Mouse (Mus musculus) thymus, postnatal 25 days (tissue): ENCODE measurements around the gene Zfand3.

Source experiments
- DNase-seq: peaks from one replicate; pipeline ENCODE4 v3.0.0; 2022

Zfand3 gene

GRCm38 (mm10) chr17:30197280-30198030 is 192.9 kb downstream of the Zfand3 start:
- peak; percentile 57 for DNase-seq

GRCm38 (mm10) chr17:30198422-30198821 is 193.9 kb downstream of the Zfand3 start:
- no peak for DNase-seq

DNA sequence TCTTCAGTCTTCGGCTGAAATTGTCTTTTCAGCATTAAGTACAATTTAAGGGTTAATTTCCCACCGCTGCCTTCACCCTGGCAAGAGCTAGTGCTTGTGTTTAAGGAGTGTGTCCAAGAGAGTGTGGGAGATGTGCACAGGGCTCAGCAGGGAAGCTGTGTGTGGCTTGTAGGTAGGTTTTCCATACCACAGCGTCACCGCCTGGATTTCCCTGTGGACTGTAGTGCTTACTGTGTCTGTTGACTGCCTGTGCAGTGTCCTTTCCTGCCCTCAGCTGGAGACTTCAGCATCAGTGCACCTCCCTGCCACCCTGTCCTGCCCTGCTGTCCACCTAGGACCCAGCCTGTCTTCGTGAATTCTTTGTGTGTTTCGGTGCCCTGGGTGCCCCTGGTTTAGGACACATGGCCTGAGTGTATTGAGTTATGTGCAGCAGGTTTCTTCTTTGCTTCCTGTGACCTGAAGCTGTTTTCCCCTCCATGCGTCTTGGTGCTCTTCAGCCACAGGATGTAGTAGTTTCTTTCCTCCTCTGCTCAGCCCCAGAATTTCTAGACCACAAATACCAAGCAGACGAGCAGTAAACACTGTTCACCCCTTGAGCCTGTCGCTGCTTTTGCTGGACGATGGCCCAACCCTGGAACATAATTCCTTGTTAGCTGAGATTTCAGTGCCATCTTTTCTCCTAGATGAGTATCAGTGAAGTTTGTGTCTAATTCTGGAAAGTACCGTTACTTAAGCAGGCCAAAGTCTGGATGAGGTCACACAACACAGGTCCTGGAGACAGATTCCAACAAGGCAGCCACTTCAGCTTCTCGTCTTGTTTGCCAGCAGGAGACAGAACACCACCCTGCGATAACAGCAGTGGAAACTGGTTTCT is 195.1 kb downstream of the Zfand3 start:
- peak; percentile 19 for DNase-seq

- no peak for DNase-seq
Observed at GRCm38 (mm10) chr17:30200283-30200682, 195.8 kb downstream of the Zfand3 start.

DNA sequence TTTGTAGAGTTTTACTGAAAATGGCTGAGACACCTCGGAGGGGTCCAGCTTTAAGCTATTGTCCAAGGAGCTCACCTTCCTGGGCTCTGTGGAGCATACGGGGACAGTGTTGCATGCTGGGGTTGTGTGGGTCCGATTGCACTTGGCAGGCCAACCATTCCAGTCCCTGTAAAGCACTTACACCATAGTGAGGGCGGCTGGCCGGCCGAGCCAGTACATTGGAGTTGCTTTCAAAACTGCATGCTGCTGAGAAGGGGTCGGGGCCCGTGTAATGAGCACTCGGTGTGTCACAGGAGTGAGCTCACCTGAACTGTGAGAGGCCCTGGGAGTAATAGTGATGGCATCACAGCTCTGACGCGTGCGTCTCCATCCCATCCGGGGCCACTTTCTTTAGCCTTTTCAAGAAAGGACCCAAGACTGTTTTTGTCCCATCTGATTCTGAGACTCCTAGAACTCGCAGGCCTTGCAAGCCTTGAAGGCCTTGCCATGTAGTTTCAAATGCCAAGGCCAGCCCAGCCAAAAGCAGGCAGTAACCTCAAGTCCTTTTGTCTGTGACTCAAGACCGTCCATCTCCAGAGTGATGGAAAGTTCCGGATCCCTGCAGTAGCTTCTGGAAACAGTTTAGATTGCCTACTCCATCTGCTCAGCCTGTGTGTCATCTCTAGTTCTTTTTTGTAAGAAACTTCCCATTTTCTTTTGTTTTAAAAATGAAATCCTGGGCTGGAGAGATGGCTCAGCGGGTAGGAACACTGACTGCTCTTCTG is 200.7 kb downstream of the Zfand3 start:
- DNase-seq, result no peak

DNA sequence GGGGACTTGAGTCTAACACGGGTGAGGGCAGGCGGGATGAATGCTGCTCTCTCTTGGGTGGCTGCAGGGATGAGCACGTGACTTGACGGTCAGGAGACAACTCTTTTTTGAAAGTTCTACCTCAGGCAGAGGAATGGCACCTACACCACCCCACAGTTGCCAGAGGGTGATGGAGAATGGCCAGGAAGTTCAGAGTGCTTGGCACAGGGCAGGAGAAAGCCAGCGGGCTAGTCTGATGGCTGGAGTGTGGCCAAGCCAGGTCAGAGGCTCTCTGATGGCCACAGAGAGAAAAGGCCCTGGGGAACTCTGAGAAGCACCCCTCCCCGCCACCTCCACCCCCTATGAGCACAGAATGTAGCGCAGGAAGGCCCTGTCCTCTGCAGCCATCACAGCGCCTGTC is 205.7 kb downstream of the Zfand3 start:
- DNase-seq, result no peak

GRCm38 (mm10) chr17:30210936-30211335 is 206.4 kb downstream of the Zfand3 start:
- no peak for DNase-seq

GRCm38 (mm10) chr17:30212647-30213046 is 208.1 kb downstream of the Zfand3 start:
- DNase-seq, result no peak

DNA sequence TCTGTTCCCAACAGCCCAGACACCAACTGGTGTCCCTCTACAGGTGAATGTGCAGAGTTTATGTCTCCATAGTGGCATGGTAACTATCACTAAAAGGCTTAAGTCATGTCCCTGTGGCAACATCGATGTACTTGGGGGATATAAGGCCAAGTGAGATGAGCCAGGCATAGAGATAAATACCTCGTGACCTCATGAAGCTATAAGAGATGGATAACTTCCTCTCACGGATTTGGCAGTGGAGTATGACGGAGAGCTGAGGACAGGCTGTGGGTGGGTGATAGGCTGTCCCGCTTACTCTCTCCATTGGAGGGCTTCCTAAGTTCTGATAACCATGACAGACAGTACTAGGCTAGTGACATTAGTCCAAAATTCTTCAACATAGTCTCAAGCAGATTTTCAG is 208.8 kb downstream of the Zfand3 start:
- DNase-seq, result no peak

DNA sequence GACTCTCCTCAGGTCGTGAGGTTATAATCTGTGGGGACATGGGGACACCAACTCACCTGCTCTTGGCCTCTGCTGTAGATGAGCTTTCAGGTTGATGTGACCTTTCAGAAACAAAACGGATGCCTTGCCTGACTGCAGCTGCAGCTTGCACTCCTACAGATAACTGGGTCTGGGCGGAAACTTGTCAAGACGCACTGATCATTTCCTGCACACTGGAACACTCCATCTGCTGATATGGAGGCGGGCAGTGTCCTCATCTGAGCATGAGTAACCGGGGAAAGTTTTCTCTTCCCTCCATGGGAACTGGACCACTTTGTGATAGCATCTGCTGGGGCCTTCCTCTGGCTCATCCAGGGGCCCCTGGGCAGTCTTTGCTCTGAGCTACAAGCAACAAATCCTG is 209.9 kb downstream of the Zfand3 start:
- no peak for DNase-seq

DNA sequence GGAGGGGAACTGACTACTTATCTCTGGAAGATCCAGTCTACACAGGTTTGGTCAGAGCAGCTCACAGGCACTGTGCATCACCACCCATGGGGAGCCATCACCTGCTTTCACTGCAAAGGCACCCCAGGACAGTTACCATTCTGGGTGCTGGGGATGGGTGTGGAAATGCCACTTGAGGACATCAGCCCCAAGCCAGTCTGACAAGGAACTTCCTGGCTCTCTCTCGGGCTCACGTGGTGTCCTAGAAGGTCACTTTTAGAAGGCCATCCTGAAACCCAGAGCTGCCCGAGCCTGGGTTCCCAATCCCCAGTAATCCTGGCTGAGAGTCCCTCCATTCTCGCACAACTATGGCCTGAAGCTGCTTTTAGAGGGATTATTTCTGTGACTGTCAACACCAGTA is 211.2 kb downstream of the Zfand3 start:
- no peak for DNase-seq

DNA sequence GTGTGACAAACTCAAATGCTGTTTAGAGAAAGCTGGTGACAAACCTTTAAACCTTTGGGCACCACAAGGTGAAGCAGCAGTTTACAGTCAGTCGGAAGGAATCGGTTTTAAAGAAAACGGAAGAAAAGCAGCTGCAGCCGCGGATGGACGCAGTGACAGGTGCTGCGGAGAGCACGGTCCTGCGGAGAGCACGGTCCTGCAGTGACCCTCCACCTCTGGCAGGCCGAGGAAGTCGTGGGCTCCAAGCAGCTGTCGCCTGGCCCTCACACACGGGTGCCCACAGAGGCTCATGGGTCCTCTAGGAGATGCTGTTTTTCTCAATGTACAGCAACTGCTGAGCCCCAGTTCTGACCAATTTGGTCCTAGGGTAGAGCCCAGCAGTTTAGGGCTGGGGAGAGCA is 217.1 kb downstream of the Zfand3 start:
- DNase-seq, result no peak

GRCm38 (mm10) chr17:30222361-30222760 is 217.8 kb downstream of the Zfand3 start:
- DNase-seq, result no peak

DNA sequence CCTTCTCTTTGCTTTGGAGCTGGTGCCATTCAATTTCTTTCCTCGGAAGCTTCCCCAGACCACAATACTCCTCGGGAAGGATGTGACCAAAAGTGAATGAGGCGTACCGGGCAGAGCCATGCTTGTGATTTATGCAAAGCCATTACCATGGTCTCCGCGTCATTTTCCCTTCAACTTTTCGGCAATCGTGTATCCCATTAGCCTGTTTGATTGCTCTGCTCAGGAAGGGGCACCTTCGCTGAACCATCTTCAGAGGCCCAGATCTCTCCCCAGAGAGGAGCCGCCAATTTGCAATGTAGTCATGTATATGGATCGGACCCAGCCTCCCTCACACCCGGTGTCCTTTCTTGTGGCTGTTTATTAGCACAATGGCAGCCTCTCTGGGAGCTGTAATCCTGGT is 218.3 kb downstream of the Zfand3 start:
- no peak for DNase-seq

DNA sequence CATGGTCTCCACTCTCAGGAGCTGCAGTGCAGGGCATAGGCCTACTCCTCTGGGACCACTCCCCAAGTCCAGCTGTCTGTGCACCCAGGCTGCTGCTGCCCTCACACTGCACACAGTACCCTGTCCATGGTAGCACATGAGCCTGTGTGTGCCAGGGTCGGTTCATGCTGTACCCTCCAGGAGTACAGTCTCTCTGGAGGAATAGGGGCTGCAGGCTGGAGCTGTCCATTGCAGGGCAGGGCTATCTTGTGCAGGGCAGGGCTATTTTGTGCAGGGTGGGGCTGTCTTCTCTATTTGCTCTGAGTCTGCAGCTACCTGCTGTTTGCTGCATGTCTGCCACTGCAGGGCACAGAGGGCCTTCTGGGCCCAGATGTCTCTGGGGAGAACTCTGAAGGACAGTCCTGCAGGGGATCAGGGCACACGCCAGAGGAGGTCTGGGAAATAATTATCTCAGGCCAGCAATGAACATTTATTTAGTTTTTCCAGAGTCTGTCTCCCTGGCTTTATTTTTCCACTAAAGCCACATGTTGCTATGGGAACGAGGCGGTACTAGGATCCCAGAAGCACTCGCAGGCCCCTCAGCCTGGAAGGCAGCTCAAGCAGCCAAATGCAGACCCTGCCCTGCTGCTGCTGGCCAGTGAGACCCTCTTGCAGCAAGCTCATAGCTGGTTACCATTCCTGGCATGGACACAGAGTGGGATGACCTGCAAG is 220.7 kb downstream of the Zfand3 start:
- no peak for DNase-seq

DNA sequence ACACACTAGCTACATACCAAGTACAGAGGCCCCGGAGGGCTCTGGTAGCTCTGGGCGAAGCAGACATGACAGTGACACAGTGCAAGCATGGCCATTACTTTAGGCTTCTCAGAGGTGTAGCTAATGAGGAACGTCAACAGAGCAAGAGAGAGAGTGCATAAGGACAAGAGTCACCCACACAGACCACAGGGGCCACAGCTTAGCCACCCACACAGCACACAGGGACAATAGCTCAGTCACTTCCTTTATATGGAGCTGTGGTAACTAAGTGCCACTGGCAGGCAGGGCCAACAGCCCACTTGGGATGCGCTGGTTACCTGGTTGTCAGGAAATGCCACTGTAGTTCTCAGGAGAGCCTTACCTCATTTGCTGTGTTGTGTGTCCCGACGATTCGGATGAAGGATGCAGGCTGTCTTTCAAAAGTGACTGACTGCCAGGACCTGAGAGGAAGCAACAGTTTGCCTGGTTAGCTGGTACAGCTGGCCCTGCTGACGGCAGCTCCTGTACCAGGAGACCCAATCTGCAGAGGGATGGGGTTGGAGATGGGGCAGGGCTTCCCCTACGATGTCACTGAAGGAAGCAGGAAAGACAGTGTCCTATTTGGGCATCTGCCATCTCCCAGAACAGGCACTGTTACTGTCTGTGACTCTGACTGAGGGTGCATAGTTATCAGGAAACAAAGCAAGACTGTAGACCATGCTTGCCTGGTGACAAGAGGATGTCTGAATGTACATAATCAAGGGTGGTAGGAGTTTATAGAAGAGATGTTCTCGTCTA is 224.1 kb downstream of the Zfand3 start:
- DNase-seq, result no peak

GRCm38 (mm10) chr17:30230428-30230827 is 225.9 kb downstream of the Zfand3 start:
- DNase-seq, result no peak

DNA sequence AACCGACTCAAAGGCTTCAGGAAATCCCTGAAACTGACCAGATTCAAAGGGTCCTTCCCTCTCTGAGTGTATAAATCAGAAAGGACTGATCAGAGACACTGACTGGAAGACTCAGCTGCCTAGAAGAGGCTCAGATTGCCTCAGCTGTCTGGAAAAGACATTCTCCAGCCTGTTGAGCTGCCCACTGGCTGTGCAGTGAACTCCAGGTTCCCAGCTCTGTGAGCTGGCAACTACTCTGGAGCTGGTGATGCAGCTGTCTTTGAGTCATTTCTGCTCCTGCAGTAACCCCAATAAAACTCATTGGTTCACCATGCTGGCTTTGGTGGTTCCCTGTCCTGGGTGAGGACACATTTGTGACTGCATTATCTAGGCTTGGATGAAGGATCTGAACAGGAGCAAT is 226.9 kb downstream of the Zfand3 start:
- DNase-seq, result no peak

DNA sequence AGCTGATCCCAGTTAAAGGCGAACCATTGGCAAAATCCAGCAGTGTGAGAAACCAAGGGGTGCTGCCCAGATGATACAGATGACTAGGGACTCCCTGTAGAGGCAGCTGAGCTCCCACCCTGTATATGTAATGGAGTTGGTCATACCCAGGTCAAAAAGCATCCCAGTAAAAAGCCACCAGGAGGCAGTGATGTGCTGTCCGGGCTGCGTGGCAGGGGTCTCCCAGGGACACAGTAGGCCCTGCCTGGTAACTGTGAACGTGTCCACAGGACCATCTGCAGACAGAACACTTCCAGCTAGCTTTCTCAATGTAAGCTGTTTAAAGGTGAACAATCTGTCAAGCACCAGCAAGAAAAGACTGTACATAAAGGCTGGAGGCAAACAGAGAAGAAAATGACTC is 228.2 kb downstream of the Zfand3 start:
- no peak for DNase-seq

DNA sequence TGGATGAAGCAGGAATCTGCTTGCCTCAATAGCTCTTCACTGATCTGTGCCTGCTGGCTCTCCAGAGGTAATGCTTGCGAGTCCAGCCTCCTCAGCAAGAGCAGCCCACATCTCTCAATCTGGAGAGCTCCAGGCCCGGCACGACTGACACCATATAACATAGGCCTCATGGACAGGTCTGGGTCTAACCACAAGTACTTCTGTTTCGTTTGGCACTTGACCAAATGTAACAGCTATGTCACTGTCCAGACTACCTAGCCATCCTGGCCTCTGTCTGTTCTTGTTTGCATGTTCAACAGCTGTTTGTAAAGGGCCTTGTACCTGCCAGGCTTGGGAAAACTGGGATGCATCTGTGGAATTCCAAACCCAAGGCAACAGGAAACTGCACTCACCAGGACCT is 230.8 kb downstream of the Zfand3 start:
- DNase-seq, result no peak

DNA sequence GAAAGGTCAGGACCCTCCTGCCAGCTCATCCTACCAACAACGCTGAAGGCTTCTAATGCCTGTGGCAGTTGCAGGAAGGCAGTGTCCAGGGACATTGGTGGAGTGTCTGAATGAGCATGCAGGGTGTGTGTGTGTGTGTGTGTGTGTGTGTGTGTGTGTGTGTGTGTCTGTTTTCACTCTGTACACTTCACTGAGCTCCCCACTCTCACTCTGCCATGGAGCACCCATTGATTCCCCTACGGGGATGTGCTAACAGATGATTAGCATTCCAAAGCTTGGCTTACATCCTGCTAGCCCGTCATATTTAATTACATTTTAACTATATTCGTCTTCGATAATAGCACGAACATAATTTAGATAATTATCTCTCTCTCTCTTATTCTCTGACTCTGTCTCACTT is 232.1 kb downstream of the Zfand3 start:
- no peak for DNase-seq

GRCm38 (mm10) chr17:30237600-30237999 is 233.1 kb downstream of the Zfand3 start:
- no peak for DNase-seq
